Mouse (Mus musculus) kidney, postnatal 36 days (tissue): ENCODE results near the gene Mid1.
"Not testable (repeated sequence)": the region's sequence is repeated elsewhere in the genome, so short reads cannot be mapped to it uniquely, and the experiment has no call there.

Experiments used
- DNase-seq, 2 experiments: peaks; one replicate each; pipeline ENCODE4 v3.0.0; 2021 to 2022; ENCODE audit warnings: mixed read lengths in 2 of 2

Gene Mid1

GRCm38 (mm10) chrX:170001388-170001695 lies 316.3 kb downstream of the Mid1 start:
- DNase-seq = not testable (repeated sequence)

GRCm38 (mm10) chrX:170002510-170003197 lies 317.7 kb downstream of the Mid1 start:
- not testable (repeated sequence) for DNase-seq

DNA sequence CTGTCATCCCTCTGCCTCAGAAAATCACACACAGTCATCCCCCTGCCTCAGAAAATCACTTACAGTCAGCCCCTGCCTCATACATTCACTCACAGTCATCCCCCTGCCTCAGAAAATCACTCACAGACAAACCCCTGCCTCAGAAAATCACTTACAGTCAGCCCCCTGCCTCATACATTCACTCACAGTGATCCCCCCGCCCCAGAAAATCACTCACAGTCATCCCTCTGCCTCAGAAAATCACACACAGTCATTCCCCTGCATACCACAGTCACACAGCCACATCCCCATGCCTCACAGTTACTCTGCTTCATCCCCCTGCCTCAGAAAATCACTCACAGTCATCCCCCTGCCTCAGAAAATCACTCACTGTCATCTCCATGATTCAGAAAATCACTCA lies 318.5 kb downstream of the Mid1 start:
- not testable (repeated sequence) for DNase-seq

DNA sequence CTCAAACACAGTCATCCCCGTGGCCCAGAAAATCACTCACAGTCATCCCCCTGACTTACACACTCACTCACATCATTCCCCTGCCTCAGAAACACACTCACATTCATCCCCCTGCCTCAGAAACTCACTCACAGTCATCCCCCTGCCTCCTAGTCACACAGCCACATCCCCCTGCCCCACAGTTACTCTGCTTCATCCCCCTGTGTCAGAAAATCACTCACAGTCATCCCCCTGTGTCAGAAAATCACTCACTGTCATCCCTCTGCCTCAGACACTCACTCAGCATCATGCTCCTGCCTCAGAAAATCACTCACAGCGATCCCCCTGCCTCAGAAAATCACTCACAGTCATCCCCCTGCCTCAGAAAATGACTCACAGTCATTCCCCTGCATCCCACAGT lies 319.2 kb downstream of the Mid1 start:
- not testable (repeated sequence) for DNase-seq

GRCm38 (mm10) chrX:170004793-170005192 lies 319.8 kb downstream of the Mid1 start:
- not testable (repeated sequence) for DNase-seq

- DNase-seq = not testable (repeated sequence)
Observed at GRCm38 (mm10) chrX:170005194-170005593, 320.2 kb downstream of the Mid1 start.

DNA sequence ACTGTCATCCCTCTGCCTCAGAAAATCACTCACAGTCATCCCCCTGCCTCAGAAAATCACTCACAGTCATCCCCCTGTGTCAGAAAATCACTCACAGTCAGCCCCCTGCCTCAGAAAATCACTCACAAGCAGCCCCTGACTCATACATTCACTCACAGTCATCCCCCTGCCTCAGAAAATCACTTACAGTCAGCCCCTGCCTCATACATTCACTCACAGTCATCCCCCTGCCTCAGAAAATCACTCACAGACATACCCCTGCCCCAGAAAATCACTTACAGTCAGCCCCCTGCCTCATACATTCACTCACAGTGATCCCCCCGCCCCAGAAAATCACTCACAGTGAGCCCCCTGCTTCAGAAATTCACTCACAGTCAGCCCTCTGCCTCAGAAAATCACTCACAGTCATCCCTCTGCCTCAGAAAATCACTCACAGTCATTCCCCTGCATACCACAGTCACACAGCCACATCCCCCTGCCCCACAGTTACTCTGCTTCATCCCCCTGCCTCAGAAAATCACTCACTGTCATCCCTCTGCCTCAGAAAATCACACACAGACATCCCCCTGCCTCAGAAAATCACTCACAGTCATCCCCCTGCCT lies 320.8 kb downstream of the Mid1 start:
- not testable (repeated sequence) for DNase-seq

- not testable (repeated sequence) for DNase-seq
Observed at GRCm38 (mm10) chrX:170006694-170007247, 321.8 kb downstream of the Mid1 start.

DNA sequence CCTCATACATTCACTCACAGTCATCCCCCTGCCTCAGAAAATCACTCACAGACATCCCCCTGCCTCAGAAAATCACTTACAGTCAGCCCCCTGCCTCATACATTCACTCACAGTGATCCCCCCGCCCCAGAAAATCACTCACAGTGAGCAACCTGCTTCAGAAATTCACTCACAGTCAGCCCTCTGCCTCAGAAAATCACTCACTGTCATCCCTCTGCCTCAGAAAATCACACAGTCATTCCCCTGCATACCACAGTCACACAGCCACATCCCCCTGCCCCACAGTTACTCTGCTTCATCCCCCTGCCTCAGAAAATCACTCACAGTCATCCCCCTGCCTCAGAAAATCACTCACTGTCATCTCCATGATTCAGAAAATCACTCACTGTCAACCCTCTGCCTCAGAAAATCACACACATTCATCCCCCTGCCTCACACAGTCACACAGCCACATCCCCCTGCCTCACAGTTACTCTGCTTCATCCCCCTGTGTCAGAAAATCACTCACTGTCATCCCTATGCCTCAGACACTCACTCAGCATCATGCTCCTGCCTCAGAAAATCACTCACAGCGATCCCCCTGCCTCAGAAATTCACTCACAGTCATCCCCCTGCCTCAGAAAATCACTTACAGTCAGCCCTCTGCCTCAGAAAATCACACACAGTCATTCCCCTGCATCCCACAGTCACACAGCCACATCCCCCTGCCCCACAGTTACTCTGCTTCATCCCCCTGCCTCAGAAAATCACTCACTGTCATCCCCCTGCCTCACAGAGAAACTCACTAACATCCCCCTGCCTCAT lies 322.6 kb downstream of the Mid1 start:
- not testable (repeated sequence) for DNase-seq

DNA sequence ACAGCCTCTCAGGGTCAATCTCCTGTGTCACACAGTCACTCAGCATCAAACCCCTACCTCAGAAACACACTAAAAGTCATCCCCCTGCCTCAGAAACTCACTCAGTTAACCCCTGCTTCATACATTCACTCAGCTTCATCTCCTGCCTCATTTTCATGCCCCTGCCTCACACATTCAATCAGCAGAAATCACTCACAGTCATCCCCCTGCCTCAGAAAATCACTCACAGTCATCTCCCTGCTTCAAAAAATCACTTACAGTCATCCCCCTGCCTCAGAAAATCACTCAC lies 323.1 kb downstream of the Mid1 start:
- DNase-seq = not testable (repeated sequence)

- DNase-seq = not testable (repeated sequence)
Observed at GRCm38 (mm10) chrX:170008584-170008983, 323.6 kb downstream of the Mid1 start.

DNA sequence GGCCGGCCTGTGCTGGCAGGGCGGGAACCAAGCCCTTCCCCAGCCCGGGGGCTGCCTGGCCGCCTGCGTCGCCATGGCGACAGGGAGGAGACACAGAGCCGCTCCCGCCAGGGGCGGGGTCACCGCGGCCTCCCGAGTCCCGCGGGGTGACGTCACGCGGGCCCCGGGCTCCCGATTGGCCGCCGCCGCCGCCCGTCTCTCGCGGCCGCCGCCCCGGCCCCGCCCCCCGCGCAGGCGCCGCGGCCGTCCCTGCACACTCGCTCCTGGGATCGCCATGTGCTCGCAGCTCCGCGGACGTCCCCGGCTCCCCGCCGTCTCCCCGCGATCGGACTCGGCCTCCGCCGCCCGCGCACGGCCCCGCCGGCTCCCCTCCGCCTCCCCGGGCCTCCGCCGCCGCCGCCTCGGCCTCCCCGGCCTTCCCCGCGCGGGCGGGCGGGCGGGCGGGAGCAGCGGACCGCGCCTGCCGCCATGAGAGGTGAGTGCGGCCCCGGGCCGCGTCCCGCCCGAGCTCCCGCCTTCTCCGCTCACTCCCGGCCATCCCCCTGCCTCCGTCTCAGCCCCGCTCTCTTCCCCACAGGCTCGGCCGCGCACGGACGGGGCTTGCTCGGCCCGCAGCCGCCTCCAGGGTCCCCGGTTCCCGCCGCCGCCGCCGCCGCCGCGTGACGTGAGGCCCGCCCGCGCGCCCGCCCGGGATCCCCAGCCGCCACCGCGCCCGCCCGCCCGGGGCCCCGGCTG lies 324.2 kb downstream of the Mid1 start, which contains the start of gene Gm21887:
TSS of gene Gm21887 (plus strand) at position 644 of the 735 bp plus-strand sequence.
- peak; percentile 98 to 99 for DNase-seq

DNA sequence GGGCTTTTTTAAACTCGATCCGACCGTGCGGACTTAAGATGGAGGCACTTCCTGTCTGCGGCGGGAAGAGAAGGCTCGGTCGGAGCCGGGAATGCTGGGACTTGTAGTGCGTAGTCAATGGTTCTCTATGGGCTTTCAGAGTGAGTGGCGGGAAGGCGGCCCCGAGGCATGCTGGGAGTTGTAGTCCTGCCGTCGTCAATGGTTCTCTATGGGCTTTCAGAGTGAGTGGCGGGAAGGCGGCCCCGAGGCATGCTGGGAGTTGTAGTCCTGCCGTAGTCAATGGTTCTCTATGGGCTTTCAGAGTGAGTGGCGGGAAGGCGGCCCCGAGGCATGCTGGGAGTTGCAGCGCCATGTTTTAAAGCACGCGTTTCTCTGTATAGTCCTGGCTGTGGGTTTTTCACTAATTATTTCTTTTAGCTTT lies 324.8 kb downstream of the Mid1 start:
- DNase-seq = peak; percentile 100

DNA sequence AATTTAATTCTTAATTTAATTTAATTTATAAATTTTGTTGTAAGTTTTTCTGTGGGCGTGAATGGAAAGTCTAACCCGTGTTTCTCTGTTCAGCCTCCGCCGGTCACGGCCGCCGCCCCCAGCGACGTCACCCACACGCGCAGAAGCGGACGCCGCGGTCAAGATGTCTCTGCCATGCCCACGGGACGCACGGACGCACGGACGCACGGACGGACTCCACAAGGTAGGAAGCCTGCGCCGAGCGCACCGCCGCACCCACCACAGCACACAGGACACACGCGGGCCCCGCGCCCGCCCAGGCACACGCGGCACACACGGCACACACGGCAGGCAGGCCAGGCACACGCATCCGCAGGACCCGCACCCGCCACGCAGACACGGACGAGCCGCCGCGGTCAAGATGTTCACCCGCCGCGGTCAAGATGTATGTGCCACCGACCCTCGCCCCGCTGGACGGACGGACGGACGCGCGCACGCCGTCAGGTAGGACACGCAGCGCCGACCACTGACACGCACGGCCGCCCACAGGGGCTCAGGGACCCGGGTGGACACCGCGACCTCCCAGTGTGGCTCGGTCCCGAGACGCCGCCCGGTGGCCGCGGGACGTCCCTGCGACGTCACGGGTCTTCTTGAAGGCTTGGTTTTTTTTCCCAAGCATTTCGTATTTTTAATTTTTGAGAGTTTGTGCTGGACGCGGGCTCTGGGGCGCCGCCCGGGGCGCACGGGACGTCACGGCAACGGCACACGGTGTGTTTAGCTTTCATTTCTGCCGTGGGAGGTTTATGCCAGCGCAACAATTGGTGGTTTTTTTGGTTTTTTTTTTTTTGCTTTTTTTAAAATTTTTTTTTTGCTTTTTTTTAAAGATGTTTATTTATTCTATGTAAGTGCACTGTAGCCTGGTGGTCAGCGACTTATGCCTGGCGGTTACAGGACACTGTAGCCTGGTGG lies 325.9 kb downstream of the Mid1 start:
- DNase-seq = peak in 1 of 2 experiments; percentile 64

- not testable (repeated sequence) for DNase-seq
Observed at GRCm38 (mm10) chrX:170011529-170011879, 326.5 kb downstream of the Mid1 start.

- DNase-seq = not testable (repeated sequence)
Observed at GRCm38 (mm10) chrX:170013421-170013820, 328.4 kb downstream of the Mid1 start.

GRCm38 (mm10) chrX:170014038-170014437 lies 329.0 kb downstream of the Mid1 start:
- DNase-seq = not testable (repeated sequence)

DNA sequence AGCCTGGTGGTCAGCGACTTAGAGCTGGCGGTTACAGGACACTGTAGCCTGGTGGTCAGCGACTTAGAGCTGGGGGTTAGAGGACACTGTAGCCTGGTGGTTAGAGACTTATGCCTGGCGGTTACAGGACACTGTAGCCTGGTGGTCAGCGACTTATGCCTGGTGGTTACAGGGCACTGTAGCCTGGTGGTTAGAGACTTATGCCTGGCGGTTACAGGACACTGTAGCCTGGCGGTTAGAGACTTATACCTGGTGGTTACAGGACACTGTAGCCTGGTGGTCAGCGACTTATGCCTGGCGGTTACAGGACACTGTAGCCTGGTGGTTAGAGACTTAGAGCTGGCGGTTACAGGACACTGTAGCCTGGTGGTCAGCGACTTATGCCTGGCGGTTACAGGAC lies 330.9 kb downstream of the Mid1 start:
- DNase-seq = not testable (repeated sequence)

DNA sequence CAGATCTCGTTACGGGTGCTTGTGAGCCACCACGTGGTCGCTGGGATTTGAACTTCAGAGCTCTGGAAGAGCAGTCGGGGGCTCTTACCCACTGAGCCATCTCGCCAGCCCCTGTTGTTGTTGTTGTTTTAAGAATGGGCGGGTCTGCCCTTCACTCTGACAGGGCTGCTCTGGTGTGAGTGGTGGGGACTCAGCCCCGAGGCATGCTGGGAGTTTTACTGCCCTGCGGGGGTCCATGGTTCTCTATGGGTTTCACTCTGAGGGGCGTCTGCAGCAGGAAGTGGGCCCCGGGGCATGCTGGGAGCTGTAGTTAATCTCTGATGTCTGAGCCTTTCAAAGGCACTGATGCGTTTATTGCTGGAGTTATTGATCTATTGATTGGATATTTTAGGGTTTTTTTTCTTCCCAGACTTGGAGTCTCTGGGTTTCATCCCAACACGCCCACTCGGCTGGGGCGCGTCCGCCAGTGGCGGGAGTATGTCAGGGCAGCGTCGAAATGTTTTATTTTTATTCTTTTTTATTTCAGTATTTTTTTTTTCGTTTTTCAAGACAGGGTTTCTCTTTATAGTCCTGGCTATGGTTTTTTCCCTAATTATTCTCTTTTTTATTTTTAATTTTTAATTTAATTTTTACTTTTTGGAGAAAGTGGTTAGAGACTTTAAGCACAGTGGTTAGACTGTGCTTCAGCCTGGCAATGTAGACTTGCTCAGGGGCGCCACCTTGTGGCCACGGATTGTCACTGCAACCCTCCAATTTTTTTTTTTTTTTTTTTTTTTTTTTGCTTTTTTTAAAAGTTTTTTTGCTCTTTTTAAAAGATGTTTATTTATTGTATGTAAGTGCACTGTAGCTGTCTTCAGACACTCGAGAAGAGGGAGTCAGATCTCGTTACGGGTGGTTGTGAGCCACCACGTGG lies 332.6 kb downstream of the Mid1 start:
- DNase-seq = peak; percentile 73 to 81

DNA sequence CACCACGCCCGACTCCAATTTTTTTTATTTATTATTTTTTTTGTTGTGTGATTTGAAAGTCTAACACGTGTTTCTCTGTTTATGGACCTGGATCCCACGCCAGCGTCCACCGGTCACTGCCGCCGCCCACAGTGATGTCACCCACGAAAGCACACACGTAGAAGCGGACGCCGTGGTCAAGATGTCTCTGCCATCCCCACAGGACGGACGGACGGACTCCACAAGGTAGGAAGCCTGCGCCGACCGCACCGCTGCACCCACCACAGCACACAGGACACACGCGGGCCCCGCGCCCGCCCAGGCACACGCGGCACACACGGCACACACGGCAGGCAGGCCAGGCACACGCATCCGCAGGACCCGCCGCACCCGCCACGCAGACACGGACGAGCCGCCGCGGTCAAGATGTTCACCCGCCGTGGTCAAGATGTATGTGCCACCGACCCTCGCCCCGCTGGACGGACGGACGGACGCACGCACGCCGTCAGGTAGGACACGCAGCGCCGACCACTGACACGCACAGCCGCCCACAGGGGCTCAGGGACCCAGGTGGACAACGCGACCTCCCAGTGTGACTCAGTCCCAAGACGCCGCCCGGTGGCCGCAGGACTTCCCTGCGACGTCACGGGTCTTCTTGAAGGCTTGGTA lies 333.7 kb downstream of the Mid1 start:
- DNase-seq = not testable (repeated sequence)
